Mouse (Mus musculus): ENCODE results near the gene Slc32a1. TPM values are rescaled to one million over a fixed set of nuclear protein-coding genes. Genes with fewer than 3 reads are reported as not detected.

Slc32a1 gene
- polyA plus RNA-seq (2016; fragmentation: Nextera tagmentation; extraction: Ambion mirVana) = 3.2 and 4.2 TPM in 2 replicates

- WGBS = under 1% methylated on average over 75 of the region's 77 CpGs
- peak within 1 kb of the TSS; percentile 46 for H3K4me3 ChIP-seq
Observed at GRCm38 (mm10) chr2:158610488-158611325, at the start of gene Slc32a1. Slc32a1 (plus strand) TSS chr2:158610767.

GRCm38 (mm10) chr2:158560801-158561200, 49.8 kb upstream of the Slc32a1 start:
- Histone ChIP-seq H3K4me2 (replicated peaks) (0 out of 2 replicates have a peak overlapping the region, but pooled peaks have one; percentile 2), H3K27ac (replicated peaks) (peak overlapping the region; percentile 81), H3K36me3 (no peaks in the 10 kb centered on the region), H3K4me1 (peaks cover 49% of the 10 kb centered on the region), H3K9me3 (no peaks in the 10 kb centered on the region), H3K9ac (replicated peaks) (no peak overlapping the region), H3K4me3 (no peak overlapping the region), H3K27me3 (peaks cover 18% of the 10 kb centered on the region)
- no peak for ATAC-seq (ENCODE audit: low FRiP score, low read depth)
- 30% methylated on average over 9 of the region's 9 CpGs for WGBS

More at GRCm38 (mm10) chr2:158610488-158611325, at the start of gene Slc32a1:
- 0 out of 2 replicates have a peak, but pooled peaks have one; percentile 25 for ATAC-seq (ENCODE audit: low FRiP score, low read depth)
- Histone ChIP-seq H3K27me3 (peaks cover 98% of the 10 kb centered on the region), H3K4me1 (peaks cover 25% of the 10 kb centered on the region), H3K4me2 (replicated peaks) (peak within 1 kb of the TSS; percentile 41), H3K27ac (replicated peaks) (peak within 1 kb of the TSS; percentile 83), H3K9me3 (no peaks in the 10 kb centered on the region), H3K36me3 (no peaks in the 10 kb centered on the region), H3K9ac (replicated peaks) (peak within 1 kb of the TSS; percentile 68)

- H3K4me3 ChIP-seq = no peak overlapping the region
- peaks cover 41% of the 10 kb centered on the region for H3K4me1 ChIP-seq
- H3K9ac ChIP-seq (replicated peaks) = no peak overlapping the region
- H3K9me3 ChIP-seq = no peaks in the 10 kb centered on the region
- H3K36me3 ChIP-seq = no peaks in the 10 kb centered on the region
- peak overlapping the region; percentile 81 for H3K27ac ChIP-seq (replicated peaks)
- peaks cover 14% of the 10 kb centered on the region; the same call in 1 of the 2 replicates for H3K27me3 ChIP-seq
- peak; percentile 53 for ATAC-seq (ENCODE audit: low FRiP score, low read depth)
- H3K4me2 ChIP-seq (replicated peaks) = 0 out of 2 replicates have a peak overlapping the region, but pooled peaks have one; percentile 2
- 52% methylated on average over 3 of the region's 3 CpGs for WGBS
Observed at GRCm38 (mm10) chr2:158561371-158562144, 49.0 kb upstream of the Slc32a1 start.

DNA sequence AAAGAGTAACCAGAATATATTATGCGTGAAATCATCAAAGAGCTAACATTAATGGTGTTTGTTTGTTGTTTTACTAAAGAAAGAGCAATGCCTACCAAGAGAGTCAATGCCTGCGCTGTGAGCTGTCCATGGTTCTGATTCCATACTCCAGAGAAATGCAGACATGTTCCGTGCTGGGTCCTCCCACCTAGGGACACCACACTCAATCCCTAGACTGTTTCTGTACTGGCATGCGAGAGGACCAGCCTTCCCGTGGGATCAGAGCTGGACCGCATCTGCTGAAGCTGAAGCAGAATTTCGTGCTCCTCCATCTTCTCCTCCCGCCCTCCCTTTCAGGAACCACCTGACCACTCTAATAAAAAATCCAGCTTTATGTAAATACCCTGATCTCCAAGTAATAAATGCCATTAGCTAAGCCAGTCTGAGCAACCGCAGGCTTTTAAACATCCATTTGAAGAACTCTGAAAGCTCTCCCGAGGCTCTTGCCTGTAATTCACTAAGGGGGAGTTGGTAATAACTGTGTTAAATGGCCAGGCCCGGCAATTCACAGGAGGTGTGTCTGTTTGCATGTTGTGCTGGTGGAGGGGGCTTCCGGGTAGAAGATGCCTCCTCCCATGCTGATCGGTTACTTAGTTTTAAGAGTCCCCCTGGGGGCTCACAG, 40.0 kb upstream of the Slc32a1 start:
- 31% methylated on average over 13 of the region's 13 CpGs for WGBS
- no peak for ATAC-seq (ENCODE audit: low FRiP score, low read depth)
- H3K9me3 ChIP-seq = no peaks in the 10 kb centered on the region

GRCm38 (mm10) chr2:158579979-158580378, 30.6 kb upstream of the Slc32a1 start:
- H3K4me1 ChIP-seq = peaks cover 8% of the 10 kb centered on the region
- no peak overlapping the region for H3K9ac ChIP-seq (replicated peaks)
- H3K9me3 ChIP-seq = no peaks in the 10 kb centered on the region
- H3K4me3 ChIP-seq = no peak overlapping the region
- WGBS = 44% methylated on average over 4 of the region's 4 CpGs
- ATAC-seq (ENCODE audit: low FRiP score, low read depth) = no peak
- H3K36me3 ChIP-seq = no peaks in the 10 kb centered on the region
- no peak overlapping the region for H3K4me2 ChIP-seq (replicated peaks)
- 0 out of 2 replicates have a peak, but pooled peaks cover 14% of the 10 kb centered on the region for H3K27me3 ChIP-seq
- H3K27ac ChIP-seq (replicated peaks) = 0 out of 2 replicates have a peak overlapping the region, but pooled peaks have one; percentile 1

More for the DNA sequence above, 40.0 kb upstream of the Slc32a1 start:
- Histone ChIP-seq H3K27me3 (peaks cover 22% of the 10 kb centered on the region; the same call in 1 of the 2 replicates), H3K4me2 (replicated peaks) (no peak overlapping the region), H3K36me3 (no peaks in the 10 kb centered on the region), H3K4me1 (peaks cover 7% of the 10 kb centered on the region), H3K27ac (replicated peaks) (no peak overlapping the region), H3K4me3 (no peak overlapping the region), H3K9ac (replicated peaks) (no peak overlapping the region)

DNA sequence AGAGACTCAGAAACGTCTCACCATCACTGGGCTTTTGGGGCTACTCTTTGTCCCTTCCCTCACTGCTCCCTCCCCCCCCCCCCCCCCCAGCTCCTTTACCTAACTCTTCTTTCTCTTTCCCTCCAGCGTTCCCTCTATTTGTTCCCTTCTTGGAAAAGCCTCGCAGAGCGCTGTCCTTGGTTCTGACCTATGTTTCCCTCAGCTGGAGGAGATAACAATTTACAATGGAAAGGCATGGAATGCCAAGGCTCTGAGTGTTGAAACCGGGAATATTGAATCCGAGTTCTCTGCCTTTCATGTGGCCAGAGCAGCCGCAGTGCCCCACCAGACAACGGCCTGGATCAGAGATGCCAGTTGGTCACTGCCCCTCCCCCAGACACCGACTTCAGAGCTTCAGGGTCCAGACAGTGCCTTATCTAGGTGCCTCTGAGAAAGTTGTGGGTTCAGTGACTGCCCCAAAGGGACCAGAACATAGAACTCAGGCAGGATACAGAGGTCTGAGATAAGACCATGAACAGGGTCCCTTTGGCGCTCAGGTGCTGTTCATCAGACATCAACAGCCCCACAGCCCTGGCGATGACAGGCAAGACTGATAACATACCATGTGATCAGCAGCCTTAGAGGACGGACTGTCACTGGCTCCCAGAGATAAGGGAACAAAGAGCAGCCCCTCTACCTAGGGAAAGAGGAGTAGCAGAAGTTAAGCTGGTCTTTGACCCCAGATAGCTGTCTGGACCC, 25.8 kb upstream of the Slc32a1 start:
- H3K9ac ChIP-seq (replicated peaks) = no peak overlapping the region
- H3K36me3 ChIP-seq = no peaks in the 10 kb centered on the region
- 0 out of 2 replicates have a peak, but pooled peaks have one; percentile 52 for ATAC-seq (ENCODE audit: low FRiP score, low read depth)
- no peak overlapping the region for H3K4me2 ChIP-seq (replicated peaks)
- no peak overlapping the region for H3K27ac ChIP-seq (replicated peaks)
- H3K9me3 ChIP-seq = no peaks in the 10 kb centered on the region
- no peak overlapping the region for H3K4me3 ChIP-seq
- 13% methylated on average over 12 of the region's 12 CpGs for WGBS
- H3K27me3 ChIP-seq = peaks cover 20% of the 10 kb centered on the region
- peaks cover 27% of the 10 kb centered on the region for H3K4me1 ChIP-seq

GRCm38 (mm10) chr2:158588524-158589271, 21.9 kb upstream of the Slc32a1 start:
- H3K27me3 ChIP-seq = peaks cover 15% of the 10 kb centered on the region
- H3K9me3 ChIP-seq = no peaks in the 10 kb centered on the region
- ATAC-seq (ENCODE audit: low FRiP score, low read depth) = peak; percentile 41; the same call in 1 of the 2 replicates
- peak overlapping the region; percentile 54 for H3K27ac ChIP-seq (replicated peaks)
- no peak overlapping the region for H3K4me2 ChIP-seq (replicated peaks)
- peaks cover 35% of the 10 kb centered on the region for H3K4me1 ChIP-seq
- H3K36me3 ChIP-seq = no peaks in the 10 kb centered on the region
- H3K9ac ChIP-seq (replicated peaks) = no peak overlapping the region
- H3K4me3 ChIP-seq = no peak overlapping the region
- 38% methylated on average over 8 of the region's 8 CpGs for WGBS

- Histone ChIP-seq H3K27ac (replicated peaks) (no peak overlapping the region), H3K4me3 (no peak overlapping the region), H3K4me1 (peaks cover 37% of the 10 kb centered on the region), H3K27me3 (peaks cover 9% of the 10 kb centered on the region), H3K9ac (replicated peaks) (no peak overlapping the region), H3K36me3 (no peaks in the 10 kb centered on the region), H3K9me3 (no peaks in the 10 kb centered on the region), H3K4me2 (replicated peaks) (no peak overlapping the region)
- 63% methylated on average over 3 of the region's 3 CpGs for WGBS
- ATAC-seq (ENCODE audit: low FRiP score, low read depth) = no peak
Observed at GRCm38 (mm10) chr2:158590495-158590894, 20.1 kb upstream of the Slc32a1 start.

- 0 out of 2 replicates have a peak, but pooled peaks have one; percentile 34 for ATAC-seq (ENCODE audit: low FRiP score, low read depth)
- no peak overlapping the region for H3K4me3 ChIP-seq
- H3K9me3 ChIP-seq = no peaks in the 10 kb centered on the region
- no peak overlapping the region for H3K9ac ChIP-seq (replicated peaks)
- H3K4me1 ChIP-seq = peaks cover 43% of the 10 kb centered on the region
- H3K27ac ChIP-seq (replicated peaks) = 0 out of 2 replicates have a peak overlapping the region, but pooled peaks have one; percentile 5
- no peak overlapping the region for H3K4me2 ChIP-seq (replicated peaks)
- 49% methylated on average over 5 of the region's 5 CpGs for WGBS
- H3K27me3 ChIP-seq = peaks cover 9% of the 10 kb centered on the region
- H3K36me3 ChIP-seq = no peaks in the 10 kb centered on the region
Observed at GRCm38 (mm10) chr2:158591286-158591685, 19.3 kb upstream of the Slc32a1 start.

DNA sequence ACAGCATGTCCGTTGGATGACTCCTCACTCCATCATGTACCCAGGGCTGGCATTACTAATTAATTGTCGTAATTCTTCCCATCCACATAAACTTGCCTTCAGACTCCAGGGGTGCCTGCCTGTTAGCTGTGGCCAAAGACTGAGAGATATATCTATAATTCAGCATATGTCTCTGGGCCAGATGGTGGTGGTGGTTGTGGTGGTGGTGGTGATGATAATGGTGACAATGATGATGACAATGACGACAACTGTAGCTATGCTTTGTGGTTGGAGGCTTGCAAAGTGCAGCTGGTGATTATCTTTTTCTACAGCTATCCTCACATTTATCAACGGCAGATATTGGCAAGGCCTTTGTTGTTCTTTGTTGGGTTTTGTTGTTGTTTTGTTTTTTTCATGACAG, 17.2 kb upstream of the Slc32a1 start:
- no peak overlapping the region for H3K9ac ChIP-seq (replicated peaks)
- H3K36me3 ChIP-seq = no peaks in the 10 kb centered on the region
- no peak overlapping the region for H3K27ac ChIP-seq (replicated peaks)
- H3K4me2 ChIP-seq (replicated peaks) = no peak overlapping the region
- ATAC-seq (ENCODE audit: low FRiP score, low read depth) = no peak
- peaks cover 10% of the 10 kb centered on the region for H3K27me3 ChIP-seq
- no peaks in the 10 kb centered on the region for H3K9me3 ChIP-seq
- 88% methylated on average over 4 of the region's 4 CpGs for WGBS
- H3K4me1 ChIP-seq = peaks cover 38% of the 10 kb centered on the region
- no peak overlapping the region for H3K4me3 ChIP-seq
